In the genomic region with DNA sequence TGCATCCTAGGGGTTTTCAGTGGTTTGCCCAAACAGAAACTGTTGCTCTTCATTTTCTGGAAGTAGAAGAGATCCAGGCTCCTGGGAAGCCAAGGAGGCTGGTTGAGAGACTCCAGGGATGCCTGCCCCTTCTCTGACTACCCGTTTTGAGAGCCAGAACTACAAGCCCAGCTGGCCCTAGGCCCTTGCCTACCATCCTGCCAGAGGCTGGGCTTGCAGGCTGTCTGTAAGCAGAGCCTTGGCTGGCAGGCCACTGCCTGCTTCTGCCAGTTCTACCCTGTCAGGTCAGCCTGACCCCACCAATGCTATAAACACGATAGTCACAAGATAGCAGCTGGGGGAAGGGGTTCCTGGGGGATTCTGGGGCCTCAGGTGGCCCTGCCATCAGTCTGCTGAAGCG, we compare ENCODE assay signal across 8 mouse cellular contexts. TPM values are rescaled to one million over a fixed set of nuclear protein-coding genes. Genes with fewer than 3 reads are reported as not detected.
DNase-seq lines count a peak whose midpoint lies in the region; ATAC-seq and TF ChIP-seq lines count a peak whose summit lies in the region.

No protein-coding gene starts in this region.

- WGBS in forebrain, postnatal 0 days: 60% methylated on average over 3 of the region's 3 CpGs
- 75% methylated on average over 3 of the region's 3 CpGs for WGBS in forebrain, embryonic 16.5 days
- WGBS in hindbrain, embryonic 15.5 days: 27% methylated on average over 3 of the region's 3 CpGs
- 50% methylated on average over 3 of the region's 3 CpGs for WGBS in stomach, embryonic 14.5 days

- no peak overlapping the region for H3K9ac ChIP-seq in forebrain, postnatal 0 days
- no peak overlapping the region for H3K9ac ChIP-seq in forebrain, embryonic 16.5 days (replicated peaks; ENCODE audit: low read depth, low read length)
- no peak overlapping the region for H3K9ac ChIP-seq in hindbrain, embryonic 15.5 days
- no peak overlapping the region for H3K9ac ChIP-seq in stomach, embryonic 14.5 days (replicated peaks; ENCODE audit: low read depth, low read length)

- no peak for TF ChIP-seq CTCF in forebrain, postnatal 0 days (IDR thresholded peaks at IDR 0.05; ENCODE audit: low read depth)

- peaks cover 3% of the 10 kb centered on the region; the same call in 1 of the 2 replicates for H3K4me1 ChIP-seq in forebrain, postnatal 0 days (ENCODE audit: insufficient read depth)
- peaks cover 14% of the 10 kb centered on the region for H3K4me1 ChIP-seq in forebrain, embryonic 16.5 days (replicated peaks; ENCODE audit: control insufficient read depth, insufficient read depth, low read length)
- peaks cover 65% of the 10 kb centered on the region for H3K4me1 ChIP-seq in hindbrain, embryonic 15.5 days (replicated peaks)
- H3K4me1 ChIP-seq in stomach, embryonic 14.5 days (ENCODE audit: control insufficient read depth, insufficient read depth, low read length): peaks cover 85% of the 10 kb centered on the region

- H3K27ac ChIP-seq in forebrain, postnatal 0 days (ENCODE audit: low read depth, low read length): no peak overlapping the region
- H3K27ac ChIP-seq in forebrain, embryonic 16.5 days (ENCODE audit: low read length): no peak overlapping the region
- H3K27ac ChIP-seq in hindbrain, embryonic 15.5 days (replicated peaks): peak overlapping the region; percentile 61
- H3K27ac ChIP-seq in stomach, embryonic 14.5 days (ENCODE audit: low read length): peak overlapping the region; percentile 89; the same call in 1 of the 2 replicates

- no peak overlapping the region for H3K4me3 ChIP-seq in forebrain, postnatal 0 days (ENCODE audit: low read depth, low read length)
- H3K4me3 ChIP-seq in forebrain, embryonic 16.5 days (replicated peaks; ENCODE audit: low read length): no peak overlapping the region
- H3K4me3 ChIP-seq in hindbrain, embryonic 15.5 days: no peak overlapping the region
- H3K4me3 ChIP-seq in stomach, embryonic 14.5 days (ENCODE audit: low read depth, low read length): no peak overlapping the region

- H3K36me3 ChIP-seq in forebrain, postnatal 0 days (ENCODE audit: insufficient read depth): no peaks in the 10 kb centered on the region
- no peaks in the 10 kb centered on the region for H3K36me3 ChIP-seq in forebrain, embryonic 16.5 days (ENCODE audit: control insufficient read depth, insufficient read depth)
- no peaks in the 10 kb centered on the region for H3K36me3 ChIP-seq in hindbrain, embryonic 15.5 days
- H3K36me3 ChIP-seq in stomach, embryonic 14.5 days (ENCODE audit: control insufficient read depth, insufficient read depth, low read length): no peaks in the 10 kb centered on the region

- H3K27me3 ChIP-seq in forebrain, postnatal 0 days (ENCODE audit: insufficient read depth, low read length): no peaks in the 10 kb centered on the region
- no peaks in the 10 kb centered on the region for H3K27me3 ChIP-seq in forebrain, embryonic 16.5 days (replicated peaks; ENCODE audit: control insufficient read depth, insufficient read depth, low read length)
- no peaks in the 10 kb centered on the region for H3K27me3 ChIP-seq in hindbrain, embryonic 15.5 days
- H3K27me3 ChIP-seq in stomach, embryonic 14.5 days (ENCODE audit: control insufficient read depth, insufficient read depth, low read length): no peaks in the 10 kb centered on the region

- no peak for DNase-seq in forebrain, postnatal 0 days
- DNase-seq in urinary bladder, postnatal 14 days (ENCODE audit: low spot score): peak; percentile 42
- DNase-seq in urinary bladder, adult 2 months (ENCODE audit: low spot score): no peak
- no peak for DNase-seq in thymus, postnatal 0 days (ENCODE audit: low spot score)
- DNase-seq in MN1 (ENCODE audit: low spot score): no peak

- no peaks in the 10 kb centered on the region for H3K9me3 ChIP-seq in forebrain, postnatal 0 days (ENCODE audit: low read length)
- H3K9me3 ChIP-seq in forebrain, embryonic 16.5 days (ENCODE audit: control insufficient read depth, low read length): no peaks in the 10 kb centered on the region
- H3K9me3 ChIP-seq in hindbrain, embryonic 15.5 days: no peaks in the 10 kb centered on the region
- H3K9me3 ChIP-seq in stomach, embryonic 14.5 days (ENCODE audit: control insufficient read depth, low read depth, low read length): no peaks in the 10 kb centered on the region

- peak; percentile 57 for ATAC-seq in forebrain, postnatal 0 days
- no peak for ATAC-seq in forebrain, embryonic 16.5 days
- ATAC-seq in hindbrain, embryonic 15.5 days (ENCODE audit: low FRiP score, low read depth): no peak
- no peak for ATAC-seq in stomach, embryonic 14.5 days (ENCODE audit: insufficient number of reproducible peaks, insufficient read depth, low FRiP score, low read depth)

- no peak overlapping the region for H3K4me2 ChIP-seq in forebrain, postnatal 0 days (ENCODE audit: low read depth)
- H3K4me2 ChIP-seq in forebrain, embryonic 16.5 days (ENCODE audit: low read length): no peak overlapping the region
- H3K4me2 ChIP-seq in hindbrain, embryonic 15.5 days: no peak overlapping the region
- H3K4me2 ChIP-seq in stomach, embryonic 14.5 days (replicated peaks; ENCODE audit: low read depth, low read length): no peak overlapping the region

RNA-seq across cellular contexts. Expression of gene Mrps23, which starts 48.7 kb away (rescaled TPM):
- 39.0 and 57.5 TPM in 2 replicates for total RNA-seq in forebrain, postnatal 0 days (2014; rRNA removed)
- polyA plus RNA-seq in forebrain, postnatal 0 days (2015; fragmentation: Nextera tagmentation; extraction: Ambion mirVana): 70.7 and 71.5 TPM in 2 replicates
- 64.9 and 68.8 TPM in 2 replicates for polyA plus RNA-seq in forebrain, embryonic 16.5 days (2015; fragmentation: Nextera tagmentation; extraction: Ambion mirVana)
- polyA plus RNA-seq in urinary bladder, adult 2 months (2012; rRNA removed): 77.3 and 83.9 TPM in 2 replicates
- polyA plus RNA-seq in hindbrain, embryonic 15.5 days (2015; fragmentation: Nextera tagmentation; extraction: Ambion mirVana): 60.3 and 61.7 TPM in 2 replicates
- polyA plus RNA-seq in stomach, embryonic 14.5 days (2014; fragmentation: Nextera tagmentation; extraction: Ambion mirVana): 58.6 and 59.2 TPM in 2 replicates
- polyA plus RNA-seq in thymus, postnatal 0 days (2015; fragmentation: Nextera tagmentation; extraction: Ambion mirVana): 90.0 and 95.0 TPM in 2 replicates

RNA-seq across cellular contexts. Expression of gene Cuedc1, which starts 57.6 kb away (rescaled TPM):
- total RNA-seq in forebrain, postnatal 0 days (2014; rRNA removed): 28.9 and 34.7 TPM in 2 replicates
- 22.0 and 34.6 TPM in 2 replicates for polyA plus RNA-seq in forebrain, postnatal 0 days (2015; fragmentation: Nextera tagmentation; extraction: Ambion mirVana)
- polyA plus RNA-seq in forebrain, embryonic 16.5 days (2015; fragmentation: Nextera tagmentation; extraction: Ambion mirVana): 36.0 and 40.3 TPM in 2 replicates
- polyA plus RNA-seq in urinary bladder, adult 2 months (2012; rRNA removed): 62.4 and 86.0 TPM in 2 replicates
- polyA plus RNA-seq in hindbrain, embryonic 15.5 days (2015; fragmentation: Nextera tagmentation; extraction: Ambion mirVana): 46.3 and 49.7 TPM in 2 replicates
- 21.7 and 24.9 TPM in 2 replicates for polyA plus RNA-seq in stomach, embryonic 14.5 days (2014; fragmentation: Nextera tagmentation; extraction: Ambion mirVana)
- 10.7 and 11.4 TPM in 2 replicates for polyA plus RNA-seq in thymus, postnatal 0 days (2015; fragmentation: Nextera tagmentation; extraction: Ambion mirVana)

Comparison
In these comparisons a context has a peak if more than half of its experiments do, and no peak if none do; other contexts are left out.
1. H3K27ac ChIP-seq: peak in hindbrain, embryonic 15.5 days (single experiment) and stomach, embryonic 14.5 days (single experiment); none in forebrain, postnatal 0 days (single experiment) and forebrain, embryonic 16.5 days (single experiment).